Mouse (Mus musculus): ENCODE data around the gene Osbpl10. TPM values are rescaled to one million over a fixed set of nuclear protein-coding genes. Genes with fewer than 3 reads are reported as not detected.

Osbpl10 gene
- polyA plus RNA-seq, 1 experiment = 8.3 TPM

- TF ChIP-seq POLR2A (IDR thresholded peaks at IDR 0.05; ENCODE audit: insufficient read depth, low read length) (no peak), CTCF (IDR thresholded peaks at IDR 0.05; ENCODE audit: low read depth, low read length) (no peak), EP300 (IDR thresholded peaks at IDR 0.05; ENCODE audit: insufficient read depth, low read depth, low read length) (no peak)
- Histone ChIP-seq H3K9ac (ENCODE audit: low read depth, poor library complexity, severe bottlenecking) (no peak overlapping the region), H3K4me3 (ENCODE audit: low read depth, low read length) (no peak overlapping the region), H3K27ac (ENCODE audit: insufficient read depth, low read length) (no peak overlapping the region), H3K36me3 (ENCODE audit: control insufficient read depth, insufficient read depth, low read length, poor library complexity, severe bottlenecking) (no peaks in the 10 kb centered on the region), H3K9me3 (replicated peaks; ENCODE audit: control insufficient read depth, insufficient read depth, low read length, poor library complexity, severe bottlenecking) (no peaks in the 10 kb centered on the region), H3K4me1 (ENCODE audit: control insufficient read depth, insufficient read depth, low read length) (no peaks in the 10 kb centered on the region), H3K27me3 (ENCODE audit: control insufficient read depth, insufficient read depth, low read length, poor library complexity, severe bottlenecking) (no peaks in the 10 kb centered on the region)
Observed at GRCm38 (mm10) chr9:114999010-114999770, 20.8 kb downstream of the Osbpl10 start.

GRCm38 (mm10) chr9:114999771-115000146, 21.4 kb downstream of the Osbpl10 start:
- Histone ChIP-seq H3K27ac (ENCODE audit: insufficient read depth, low read length) (no peak overlapping the region), H3K27me3 (ENCODE audit: control insufficient read depth, insufficient read depth, low read length, poor library complexity, severe bottlenecking) (no peaks in the 10 kb centered on the region), H3K36me3 (ENCODE audit: control insufficient read depth, insufficient read depth, low read length, poor library complexity, severe bottlenecking) (no peaks in the 10 kb centered on the region), H3K4me1 (ENCODE audit: control insufficient read depth, insufficient read depth, low read length) (no peaks in the 10 kb centered on the region), H3K9me3 (replicated peaks; ENCODE audit: control insufficient read depth, insufficient read depth, low read length, poor library complexity, severe bottlenecking) (no peaks in the 10 kb centered on the region), H3K9ac (ENCODE audit: low read depth, poor library complexity, severe bottlenecking) (no peak overlapping the region), H3K4me3 (ENCODE audit: low read depth, low read length) (no peak overlapping the region)
- TF ChIP-seq EP300 (IDR thresholded peaks at IDR 0.05; ENCODE audit: insufficient read depth, low read depth, low read length) (no peak), CTCF (IDR thresholded peaks at IDR 0.05; ENCODE audit: low read depth, low read length) (no peak), POLR2A (IDR thresholded peaks at IDR 0.05; ENCODE audit: insufficient read depth, low read length) (no peak)

GRCm38 (mm10) chr9:115005446-115005845, 27.1 kb downstream of the Osbpl10 start:
- Histone ChIP-seq H3K4me3 (ENCODE audit: low read depth, low read length) (no peak overlapping the region), H3K36me3 (ENCODE audit: control insufficient read depth, insufficient read depth, low read length, poor library complexity, severe bottlenecking) (no peaks in the 10 kb centered on the region), H3K9me3 (replicated peaks; ENCODE audit: control insufficient read depth, insufficient read depth, low read length, poor library complexity, severe bottlenecking) (peaks cover 7% of the 10 kb centered on the region), H3K9ac (ENCODE audit: low read depth, poor library complexity, severe bottlenecking) (no peak overlapping the region), H3K27ac (ENCODE audit: insufficient read depth, low read length) (no peak overlapping the region), H3K27me3 (ENCODE audit: control insufficient read depth, insufficient read depth, low read length, poor library complexity, severe bottlenecking) (no peaks in the 10 kb centered on the region), H3K4me1 (ENCODE audit: control insufficient read depth, insufficient read depth, low read length) (no peaks in the 10 kb centered on the region)
- TF ChIP-seq CTCF (IDR thresholded peaks at IDR 0.05; ENCODE audit: low read depth, low read length) = no peak

GRCm38 (mm10) chr9:115007776-115008175, 29.4 kb downstream of the Osbpl10 start:
- TF ChIP-seq POLR2A (IDR thresholded peaks at IDR 0.05; ENCODE audit: insufficient read depth, low read length) = no peak
- no peak for TF ChIP-seq EP300 (IDR thresholded peaks at IDR 0.05; ENCODE audit: insufficient read depth, low read depth, low read length)
- TF ChIP-seq CTCF (IDR thresholded peaks at IDR 0.05; ENCODE audit: low read depth, low read length) = no peak
- no peak overlapping the region for H3K27ac ChIP-seq (ENCODE audit: insufficient read depth, low read length)
- peaks cover 7% of the 10 kb centered on the region for H3K9me3 ChIP-seq (replicated peaks; ENCODE audit: control insufficient read depth, insufficient read depth, low read length, poor library complexity, severe bottlenecking)
- no peaks in the 10 kb centered on the region for H3K36me3 ChIP-seq (ENCODE audit: control insufficient read depth, insufficient read depth, low read length, poor library complexity, severe bottlenecking)
- no peak overlapping the region for H3K9ac ChIP-seq (ENCODE audit: low read depth, poor library complexity, severe bottlenecking)
- no peaks in the 10 kb centered on the region for H3K4me1 ChIP-seq (ENCODE audit: control insufficient read depth, insufficient read depth, low read length)
- H3K4me3 ChIP-seq (ENCODE audit: low read depth, low read length) = no peak overlapping the region
- no peaks in the 10 kb centered on the region for H3K27me3 ChIP-seq (ENCODE audit: control insufficient read depth, insufficient read depth, low read length, poor library complexity, severe bottlenecking)

- Histone ChIP-seq H3K4me3 (ENCODE audit: low read depth, low read length) (no peak overlapping the region), H3K27me3 (ENCODE audit: control insufficient read depth, insufficient read depth, low read length, poor library complexity, severe bottlenecking) (no peaks in the 10 kb centered on the region), H3K9me3 (replicated peaks; ENCODE audit: control insufficient read depth, insufficient read depth, low read length, poor library complexity, severe bottlenecking) (peaks cover 7% of the 10 kb centered on the region), H3K9ac (ENCODE audit: low read depth, poor library complexity, severe bottlenecking) (no peak overlapping the region), H3K27ac (ENCODE audit: insufficient read depth, low read length) (no peak overlapping the region), H3K4me1 (ENCODE audit: control insufficient read depth, insufficient read depth, low read length) (no peaks in the 10 kb centered on the region), H3K36me3 (ENCODE audit: control insufficient read depth, insufficient read depth, low read length, poor library complexity, severe bottlenecking) (no peaks in the 10 kb centered on the region)
- TF ChIP-seq CTCF (IDR thresholded peaks at IDR 0.05; ENCODE audit: low read depth, low read length) (no peak), EP300 (IDR thresholded peaks at IDR 0.05; ENCODE audit: insufficient read depth, low read depth, low read length) (no peak), POLR2A (IDR thresholded peaks at IDR 0.05; ENCODE audit: insufficient read depth, low read length) (no peak)
Observed at GRCm38 (mm10) chr9:115008194-115008593, 29.8 kb downstream of the Osbpl10 start.

GRCm38 (mm10) chr9:115012367-115012766, 34.0 kb downstream of the Osbpl10 start:
- Histone ChIP-seq H3K9ac (ENCODE audit: low read depth, poor library complexity, severe bottlenecking) (no peak overlapping the region), H3K27me3 (ENCODE audit: control insufficient read depth, insufficient read depth, low read length, poor library complexity, severe bottlenecking) (no peaks in the 10 kb centered on the region), H3K27ac (ENCODE audit: insufficient read depth, low read length) (no peak overlapping the region), H3K4me3 (ENCODE audit: low read depth, low read length) (no peak overlapping the region), H3K9me3 (replicated peaks; ENCODE audit: control insufficient read depth, insufficient read depth, low read length, poor library complexity, severe bottlenecking) (peaks cover 7% of the 10 kb centered on the region), H3K4me1 (ENCODE audit: control insufficient read depth, insufficient read depth, low read length) (no peaks in the 10 kb centered on the region), H3K36me3 (ENCODE audit: control insufficient read depth, insufficient read depth, low read length, poor library complexity, severe bottlenecking) (no peaks in the 10 kb centered on the region)
- no peak for TF ChIP-seq CTCF (IDR thresholded peaks at IDR 0.05; ENCODE audit: low read depth, low read length)
- no peak for TF ChIP-seq POLR2A (IDR thresholded peaks at IDR 0.05; ENCODE audit: insufficient read depth, low read length)
- no peak for TF ChIP-seq EP300 (IDR thresholded peaks at IDR 0.05; ENCODE audit: insufficient read depth, low read depth, low read length)

Measured in ES-Bruce4 (cell line).